Mouse (Mus musculus) forebrain, embryonic 12.5 days (tissue): ENCODE results near the gene Ubfd1. TPM values are rescaled to one million over a fixed set of nuclear protein-coding genes. Genes with fewer than 3 reads are reported as not detected.
"Not testable (repeated sequence)": the region's sequence is repeated elsewhere in the genome, so short reads cannot be mapped to it uniquely, and the experiment has no call there.

Experiments used
- ATAC-seq: fragments of 200-750 bp; cut with Nextera tagmentation; 2 replicates; pipeline ENCODE4 v1.8.0; 2017; ENCODE audit warnings: moderate TSS enrichment; ENCODE audit not compliant: low FRiP score
- H3K27ac ChIP-seq: fragments of 300-500 bp; sonication (generic); 2 replicates; pipeline ENCODE4 v1.5.1; 2016; ENCODE audit warnings: mild to moderate bottlenecking
- H3K27me3 ChIP-seq: fragments of 300-500 bp; sonication (generic); 2 replicates; pipeline ENCODE4 v1.6.1; 2016; ENCODE audit warnings: mild to moderate bottlenecking
- H3K36me3 ChIP-seq: fragments of 300-500 bp; sonication (generic); replicated peaks from 2 replicates; pipeline ENCODE4 v1.6.1; 2016; ENCODE audit warnings: mild to moderate bottlenecking
- H3K4me1 ChIP-seq: fragments of 300-500 bp; sonication (generic); 2 replicates; pipeline ENCODE4 v1.6.1; 2016
- H3K4me2 ChIP-seq: fragments of 300-500 bp; sonication (generic); 2 replicates; pipeline ENCODE4 v1.6.1; 2016; ENCODE audit warnings: mild to moderate bottlenecking, moderate library complexity
- H3K4me3 ChIP-seq: fragments of 300-500 bp; sonication (generic); replicated peaks from 2 replicates; pipeline ENCODE4 v1.5.1; 2016; ENCODE audit warnings: mild to moderate bottlenecking
- H3K9ac ChIP-seq: fragments of 300-500 bp; sonication (generic); 2 replicates; pipeline ENCODE4 v1.6.1; 2016; ENCODE audit warnings: mild to moderate bottlenecking
- H3K9me3 ChIP-seq: fragments of 300-500 bp; sonication (generic); 2 replicates; pipeline ENCODE4 v1.6.1; 2016
- WGBS: fragments of 180-500 bp; shearing (Covaris S2); methylation state at CpG from one replicate; pipeline ENCODE4 v1.1.7; 2016; 5-methylcytosine and 5-hydroxymethylcytosine counted together
- polyA plus RNA-seq: library from polyadenylated mRNA; unstranded; fragments of >200 nt; fragmentation: Nextera tagmentation; extraction: Ambion mirVana; gene quantifications from 2 replicates; pipeline ENCODE4 v1.2.1, GENCODE M21; 2016

The Ubfd1 gene
- polyA plus RNA-seq, 1 experiment from 2014 or later, result 78.9 TPM

DNA sequence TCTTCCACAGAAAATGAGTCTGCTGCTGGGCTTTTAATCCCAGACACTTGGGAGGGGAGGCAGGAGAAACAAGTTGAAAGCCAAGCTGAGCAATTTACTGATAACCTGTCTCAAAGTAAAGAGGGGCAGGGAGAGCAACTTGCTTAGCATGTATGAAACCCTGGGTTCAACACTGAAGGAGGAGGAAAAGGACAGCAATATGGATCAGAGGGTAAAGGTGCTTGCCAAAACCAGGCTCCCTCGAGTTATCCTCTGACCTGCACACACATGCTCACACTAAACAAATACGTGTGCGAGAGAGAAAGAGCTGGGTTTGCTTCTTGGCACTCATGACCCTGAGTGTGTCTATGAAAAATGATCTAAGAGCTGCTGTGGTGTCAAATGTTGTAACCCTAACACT is 31.0 kb downstream of the Ubfd1 start:
- Histone ChIP-seq H3K27me3 (no peaks in the 10 kb centered on the region), H3K36me3 (peaks cover 51% of the 10 kb centered on the region), H3K9ac (no peak overlapping the region), H3K9me3 (no peaks in the 10 kb centered on the region), H3K4me3 (no peak overlapping the region), H3K4me1 (peaks cover 13% of the 10 kb centered on the region), H3K4me2 (no peak overlapping the region), H3K27ac (no peak overlapping the region)
- no peak for ATAC-seq
- WGBS, result 94% methylated on average over 3 of the region's 3 CpGs

GRCm38 (mm10) chr7:122099222-122099621 is 32.2 kb downstream of the Ubfd1 start:
- Histone ChIP-seq H3K9ac (no peak overlapping the region), H3K4me3 (no peak overlapping the region), H3K4me1 (peaks cover 13% of the 10 kb centered on the region), H3K9me3 (no peaks in the 10 kb centered on the region), H3K27me3 (no peaks in the 10 kb centered on the region), H3K36me3 (peaks cover 42% of the 10 kb centered on the region), H3K4me2 (no peak overlapping the region), H3K27ac (no peak overlapping the region)
- WGBS, result 67% methylated on average over 4 of the region's 4 CpGs
- ATAC-seq, result no peak

DNA sequence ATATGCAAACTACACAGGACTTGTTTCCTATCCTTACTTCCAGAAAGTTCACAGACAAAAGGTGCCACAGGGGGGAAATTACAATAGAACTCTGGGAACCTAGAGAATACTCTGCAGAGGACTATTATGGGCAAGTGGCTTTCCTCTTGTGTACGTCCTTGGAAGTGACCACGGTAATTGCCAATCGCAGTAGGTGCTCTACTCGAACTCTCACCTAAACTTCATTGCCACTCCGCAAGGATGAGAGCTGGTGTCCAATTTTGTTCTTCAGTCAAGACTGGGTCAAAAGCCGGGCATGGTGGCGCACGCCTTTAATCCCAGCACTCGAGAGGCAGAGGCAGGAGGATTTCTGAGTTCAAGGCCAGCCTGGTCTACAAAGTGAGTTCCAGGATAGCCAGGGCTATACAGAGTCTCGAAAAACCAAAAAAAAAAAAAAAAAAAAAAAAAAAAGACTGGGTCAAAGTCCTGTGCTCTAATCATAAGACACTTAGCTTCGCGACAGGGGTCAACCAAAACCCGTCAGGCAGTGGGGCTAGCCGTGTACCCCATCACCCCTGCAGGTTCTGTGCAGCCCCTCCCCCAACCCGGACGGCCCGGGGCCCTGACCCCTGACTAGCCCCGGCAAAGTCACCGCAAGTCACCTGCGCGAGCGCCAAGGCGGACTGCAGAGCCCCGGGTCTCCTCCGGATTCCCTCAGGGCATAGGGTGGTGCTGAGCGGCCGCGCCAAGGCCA is 34.2 kb downstream of the Ubfd1 start:
- ATAC-seq, result peak; percentile 80
- peak overlapping the region; percentile 76 for H3K9ac ChIP-seq

DNA sequence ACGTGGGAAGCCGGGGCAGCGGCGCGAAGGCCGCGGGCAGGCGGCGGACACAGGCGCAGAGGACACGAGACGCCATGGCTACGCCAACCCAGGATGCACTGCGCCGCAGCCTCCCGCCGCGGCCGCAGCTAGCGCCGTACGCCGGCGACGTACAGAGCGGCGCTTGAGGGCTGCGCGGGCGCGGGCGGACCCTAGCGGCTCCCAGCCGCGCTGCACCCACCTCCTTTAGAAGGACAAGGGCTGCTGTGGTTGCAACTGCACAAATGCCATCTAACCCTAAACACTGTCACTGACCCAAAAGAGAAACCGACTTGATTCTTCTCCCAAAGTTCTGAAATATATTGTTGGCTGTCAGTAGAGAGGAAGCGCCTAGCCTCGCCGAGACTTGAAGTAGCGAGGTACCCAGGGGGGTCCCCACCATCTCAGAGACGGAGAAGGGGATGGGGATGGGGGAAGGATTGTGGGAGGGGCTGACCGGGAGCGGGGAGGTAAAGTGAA is 34.8 kb downstream of the Ubfd1 start, which contains the start of gene Ndufab1:
Gene Ndufab1 (minus strand): TSS at position 140 of the 498 bp plus-strand sequence.
- no peaks in the 10 kb centered on the region for H3K27me3 ChIP-seq
- H3K9me3 ChIP-seq, result no peaks in the 10 kb centered on the region
- peak within 1 kb of the TSS; percentile 83 for H3K4me2 ChIP-seq
- peaks cover 13% of the 10 kb centered on the region for H3K4me1 ChIP-seq
- peak; percentile 99 for ATAC-seq
- H3K36me3 ChIP-seq, result peaks cover 20% of the 10 kb centered on the region
- H3K9ac ChIP-seq, result peak within 1 kb of the TSS; percentile 76
- peak within 1 kb of the TSS; percentile 60 for H3K4me3 ChIP-seq
- under 1% methylated on average over 32 of the region's 43 CpGs for WGBS
- H3K27ac ChIP-seq, result no peak within 1 kb of the TSS

More for the DNA sequence above, 34.2 kb downstream of the Ubfd1 start:
- Histone ChIP-seq H3K4me3 (peak overlapping the region; percentile 60), H3K4me2 (peak overlapping the region; percentile 83), H3K4me1 (peaks cover 13% of the 10 kb centered on the region), H3K36me3 (peaks cover 23% of the 10 kb centered on the region)
- 7% methylated on average over 25 of the region's 28 CpGs for WGBS
- not testable (repeated sequence) for H3K27me3 ChIP-seq, H3K9me3 ChIP-seq, H3K27ac ChIP-seq

DNA sequence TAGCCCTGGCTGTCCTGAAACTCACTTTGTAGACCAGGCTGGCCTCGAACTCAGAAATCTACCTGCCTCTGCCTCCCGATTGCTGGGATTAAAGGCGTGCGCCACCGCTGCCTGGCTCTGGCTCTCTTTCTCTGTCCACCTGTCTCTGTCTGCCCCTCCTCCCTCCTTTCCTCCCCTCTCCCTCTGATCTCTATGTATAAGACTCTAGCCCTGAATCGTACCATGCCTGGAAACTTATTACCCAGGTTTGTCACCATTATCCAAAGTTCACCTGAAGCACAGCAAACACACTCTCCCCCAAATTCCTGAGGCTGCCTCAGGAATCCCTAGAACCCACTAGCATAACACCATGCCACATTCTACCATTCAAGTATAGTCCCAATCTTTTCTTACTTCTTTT is 41.2 kb downstream of the Ubfd1 start:
- Histone ChIP-seq H3K4me2 (no peak overlapping the region), H3K27ac (no peak overlapping the region), H3K9ac (no peak overlapping the region), H3K36me3 (peaks cover 42% of the 10 kb centered on the region), H3K9me3 (no peaks in the 10 kb centered on the region), H3K4me1 (no peaks in the 10 kb centered on the region), H3K4me3 (no peak overlapping the region), H3K27me3 (no peaks in the 10 kb centered on the region)
- ATAC-seq, result no peak
- 97% methylated on average over 6 of the region's 6 CpGs for WGBS

DNA sequence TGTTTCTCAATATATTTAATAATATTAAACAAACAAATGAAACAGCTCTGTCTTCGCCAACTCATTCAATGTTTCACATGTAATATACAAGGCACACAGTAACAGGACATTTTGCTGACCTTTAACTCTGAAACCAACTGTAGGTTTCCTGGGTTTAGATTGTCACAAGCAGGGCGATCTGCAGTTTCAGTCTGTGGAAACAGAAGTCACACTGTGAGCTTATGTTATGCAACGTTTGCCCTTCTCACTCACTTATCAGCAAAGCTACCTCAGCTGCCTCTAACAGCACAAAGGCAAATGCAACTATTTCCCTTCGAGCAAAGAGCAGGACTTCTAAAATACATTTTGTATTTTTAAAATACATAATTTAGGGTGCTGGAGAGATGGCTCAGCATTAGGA is 56.5 kb downstream of the Ubfd1 start:
- H3K4me2 ChIP-seq, result no peak overlapping the region

DNA sequence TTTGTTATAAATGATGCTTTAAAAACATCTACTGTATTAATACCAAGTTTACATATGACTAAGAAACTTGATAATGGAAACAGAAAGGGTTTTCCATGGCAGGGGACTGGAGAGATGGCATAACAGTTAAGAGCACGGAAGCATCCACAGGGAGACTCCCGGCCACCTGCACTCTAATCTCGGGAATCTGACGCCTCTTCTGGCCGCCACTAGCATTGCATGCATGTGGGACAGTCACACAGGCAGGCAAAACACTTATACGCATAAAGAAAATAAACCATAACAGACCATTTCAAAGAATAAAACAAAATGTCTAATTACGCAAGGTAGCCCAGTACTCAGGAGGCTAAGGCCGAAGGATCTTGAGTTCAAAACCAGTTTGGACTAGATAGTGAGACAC is 58.7 kb downstream of the Ubfd1 start:
- no peak overlapping the region for H3K4me2 ChIP-seq
- H3K9me3 ChIP-seq, result no peaks in the 10 kb centered on the region
- H3K9ac ChIP-seq, result no peak overlapping the region
- H3K27me3 ChIP-seq, result no peaks in the 10 kb centered on the region
- peaks cover 63% of the 10 kb centered on the region for H3K36me3 ChIP-seq
- no peak overlapping the region for H3K27ac ChIP-seq
- 70% methylated on average over 8 of the region's 8 CpGs for WGBS
- H3K4me1 ChIP-seq, result no peaks in the 10 kb centered on the region
- no peak overlapping the region for H3K4me3 ChIP-seq
- no peak for ATAC-seq

More for the DNA sequence above, 56.5 kb downstream of the Ubfd1 start:
- Histone ChIP-seq H3K9ac (no peak overlapping the region), H3K4me1 (no peaks in the 10 kb centered on the region), H3K27me3 (no peaks in the 10 kb centered on the region), H3K36me3 (peaks cover 76% of the 10 kb centered on the region), H3K9me3 (no peaks in the 10 kb centered on the region), H3K27ac (no peak overlapping the region), H3K4me3 (no peak overlapping the region)
- 91% methylated on average over 4 of the region's 4 CpGs for WGBS
- no peak for ATAC-seq

- no peak overlapping the region for H3K9ac ChIP-seq
- no peak for ATAC-seq
- H3K9me3 ChIP-seq, result no peaks in the 10 kb centered on the region
- H3K4me2 ChIP-seq, result no peak overlapping the region
- H3K4me3 ChIP-seq, result no peak overlapping the region
- H3K4me1 ChIP-seq, result peaks cover 6% of the 10 kb centered on the region; the same call in 1 of the 2 replicates
- H3K36me3 ChIP-seq, result peaks cover 53% of the 10 kb centered on the region
- no peak overlapping the region for H3K27ac ChIP-seq
- 96% methylated on average over 11 of the region's 11 CpGs for WGBS
- H3K27me3 ChIP-seq, result no peaks in the 10 kb centered on the region
These were observed 60.0 kb downstream of the Ubfd1 start for GRCm38 (mm10) chr7:122126946-122127345.

Other genes starting within 250 kb of the Ubfd1 start
- gene Scnn1b, start 202.1 kb upstream of the Ubfd1 start, polyA plus RNA-seq, result 0.17 TPM in 1 of 2 replicates, not detected in the other
- 21.9 and 23.0 TPM in 2 replicates for gene Cog7, start 85.5 kb upstream of the Ubfd1 start, polyA plus RNA-seq
- 72.5 and 73.7 TPM in 2 replicates for gene Gga2, start 46.0 kb upstream of the Ubfd1 start, polyA plus RNA-seq
- gene Ears2, start 88 bp downstream of the Ubfd1 start, polyA plus RNA-seq, result 15.0 and 16.1 TPM in 2 replicates
- gene Ndufab1, start 34.7 kb downstream of the Ubfd1 start, polyA plus RNA-seq, result 572 and 610 TPM in 2 replicates
- gene Palb2, start 65.8 kb downstream of the Ubfd1 start, polyA plus RNA-seq, result 20.4 and 22.2 TPM in 2 replicates
- gene Dctn5, start 65.9 kb downstream of the Ubfd1 start, polyA plus RNA-seq, result 121 and 125 TPM in 2 replicates
- gene Plk1, start 92.3 kb downstream of the Ubfd1 start, polyA plus RNA-seq, result 158 and 171 TPM in 2 replicates
- gene Ern2, start 119.0 kb downstream of the Ubfd1 start, polyA plus RNA-seq, result 0.24 and 0.32 TPM in 2 replicates
- 0.29 and 0.67 TPM in 2 replicates for gene Chp2, start 152.3 kb downstream of the Ubfd1 start, polyA plus RNA-seq
- 18.5 and 20.5 TPM in 2 replicates for gene Prkcb, start 221.6 kb downstream of the Ubfd1 start, polyA plus RNA-seq